Mouse (Mus musculus): Measurements from ENCODE around the gene Hcst. TPM values are rescaled to one million over a fixed set of nuclear protein-coding genes. Genes with fewer than 3 reads are reported as not detected.

The Hcst gene
- 1.6 and 2.1 TPM in 2 replicates for polyA plus RNA-seq (2014; fragmentation: Nextera tagmentation; extraction: Ambion mirVana)

- H3K27ac ChIP-seq (ENCODE audit: low read depth) = no peak within 1 kb of the TSS
- H3K4me3 ChIP-seq (ENCODE audit: low read depth, low read length) = no peak within 1 kb of the TSS
- no peak within 1 kb of the TSS for H3K4me2 ChIP-seq (ENCODE audit: low read length)
- WGBS = 72% methylated on average over 10 of the region's 10 CpGs
- no peaks in the 10 kb centered on the region for H3K27me3 ChIP-seq (replicated peaks; ENCODE audit: control insufficient read depth, insufficient read depth, low read length)
- peaks cover 8% of the 10 kb centered on the region; the same call in 1 of the 2 replicates for H3K36me3 ChIP-seq (ENCODE audit: control insufficient read depth, insufficient read depth, low read length)
- H3K9ac ChIP-seq (ENCODE audit: low read length) = no peak within 1 kb of the TSS
- H3K4me1 ChIP-seq (replicated peaks; ENCODE audit: control insufficient read depth, insufficient read depth, low read length) = no peaks in the 10 kb centered on the region; the same call in 1 of the 2 replicates
- no peak for ATAC-seq (replicated peaks; ENCODE audit: low FRiP score, low TSS enrichment, low read depth)
- peaks cover 4% of the 10 kb centered on the region; the same call in 1 of the 2 replicates for H3K9me3 ChIP-seq (ENCODE audit: control insufficient read depth, low read length)
- no peak for DNase-seq (ENCODE audit: low spot score)
Measured at GRCm38 (mm10) chr7:30419561-30420499, at the start of gene Hcst. Hcst (minus strand) TSS chr7:30419854.

- H3K27ac ChIP-seq (ENCODE audit: low read depth) = no peak overlapping the region
- WGBS = 12% methylated on average over 6 of the region's 6 CpGs
- H3K9me3 ChIP-seq (ENCODE audit: control insufficient read depth, low read length) = no peaks in the 10 kb centered on the region
- no peaks in the 10 kb centered on the region for H3K36me3 ChIP-seq (ENCODE audit: control insufficient read depth, insufficient read depth, low read length)
- DNase-seq (ENCODE audit: low spot score) = no peak
- no peak overlapping the region for H3K4me2 ChIP-seq (ENCODE audit: low read length)
- no peak for ATAC-seq (replicated peaks; ENCODE audit: low FRiP score, low TSS enrichment, low read depth)
- H3K9ac ChIP-seq (ENCODE audit: low read length) = no peak overlapping the region
- no peak overlapping the region for H3K4me3 ChIP-seq (ENCODE audit: low read depth, low read length)
- no peaks in the 10 kb centered on the region for H3K4me1 ChIP-seq (replicated peaks; ENCODE audit: control insufficient read depth, insufficient read depth, low read length)
- peaks cover 87% of the 10 kb centered on the region for H3K27me3 ChIP-seq (replicated peaks; ENCODE audit: control insufficient read depth, insufficient read depth, low read length)
Measured at GRCm38 (mm10) chr7:30464816-30465300, 45.2 kb upstream of the Hcst start.

- Histone ChIP-seq H3K27me3 (replicated peaks; ENCODE audit: control insufficient read depth, insufficient read depth, low read length) (peaks cover 96% of the 10 kb centered on the region), H3K9ac (ENCODE audit: low read length) (no peak overlapping the region), H3K9me3 (ENCODE audit: control insufficient read depth, low read length) (no peaks in the 10 kb centered on the region), H3K4me2 (ENCODE audit: low read length) (no peak overlapping the region), H3K4me1 (replicated peaks; ENCODE audit: control insufficient read depth, insufficient read depth, low read length) (no peaks in the 10 kb centered on the region), H3K27ac (ENCODE audit: low read depth) (no peak overlapping the region), H3K36me3 (ENCODE audit: control insufficient read depth, insufficient read depth, low read length) (no peaks in the 10 kb centered on the region), H3K4me3 (ENCODE audit: low read depth, low read length) (no peak overlapping the region)
- no peak for DNase-seq (ENCODE audit: low spot score)
- no peak for ATAC-seq (replicated peaks; ENCODE audit: low FRiP score, low TSS enrichment, low read depth)
- WGBS = 26% methylated on average over 4 of the region's 4 CpGs
Measured at GRCm38 (mm10) chr7:30463996-30464395, 44.3 kb upstream of the Hcst start.

- H3K36me3 ChIP-seq (ENCODE audit: control insufficient read depth, insufficient read depth, low read length) = no peaks in the 10 kb centered on the region
- no peak overlapping the region for H3K9ac ChIP-seq (ENCODE audit: low read length)
- no peaks in the 10 kb centered on the region for H3K4me1 ChIP-seq (replicated peaks; ENCODE audit: control insufficient read depth, insufficient read depth, low read length)
- DNase-seq (ENCODE audit: low spot score) = no peak
- no peak for ATAC-seq (replicated peaks; ENCODE audit: low FRiP score, low TSS enrichment, low read depth)
- peaks cover 98% of the 10 kb centered on the region for H3K27me3 ChIP-seq (replicated peaks; ENCODE audit: control insufficient read depth, insufficient read depth, low read length)
- 30% methylated on average over 7 of the region's 7 CpGs for WGBS
- H3K27ac ChIP-seq (ENCODE audit: low read depth) = no peak overlapping the region
- H3K9me3 ChIP-seq (ENCODE audit: control insufficient read depth, low read length) = no peaks in the 10 kb centered on the region
- no peak overlapping the region for H3K4me3 ChIP-seq (ENCODE audit: low read depth, low read length)
- no peak overlapping the region for H3K4me2 ChIP-seq (ENCODE audit: low read length)
Measured at GRCm38 (mm10) chr7:30463568-30463967, 43.9 kb upstream of the Hcst start.

- 40% methylated on average over 6 of the region's 6 CpGs for WGBS
- H3K4me3 ChIP-seq (ENCODE audit: low read depth, low read length) = no peak overlapping the region
- no peaks in the 10 kb centered on the region for H3K36me3 ChIP-seq (ENCODE audit: control insufficient read depth, insufficient read depth, low read length)
- ATAC-seq (replicated peaks; ENCODE audit: low FRiP score, low TSS enrichment, low read depth) (no peak), DNase-seq (ENCODE audit: low spot score) (no peak)
- no peak overlapping the region for H3K27ac ChIP-seq (ENCODE audit: low read depth)
- H3K9ac ChIP-seq (ENCODE audit: low read length) = no peak overlapping the region
- H3K9me3 ChIP-seq (ENCODE audit: control insufficient read depth, low read length) = no peaks in the 10 kb centered on the region
- peaks cover 98% of the 10 kb centered on the region for H3K27me3 ChIP-seq (replicated peaks; ENCODE audit: control insufficient read depth, insufficient read depth, low read length)
- H3K4me2 ChIP-seq (ENCODE audit: low read length) = no peak overlapping the region
- H3K4me1 ChIP-seq (replicated peaks; ENCODE audit: control insufficient read depth, insufficient read depth, low read length) = 0 out of 2 replicates have a peak, but pooled peaks cover 5% of the 10 kb centered on the region
Measured at GRCm38 (mm10) chr7:30459484-30459883, 39.8 kb upstream of the Hcst start.

GRCm38 (mm10) chr7:30457629-30458330 lies 38.1 kb upstream of the Hcst start, which contains the start of the genes Kirrel2 and Nphs1:
Kirrel2 (minus strand) TSS chr7:30457690.
Nphs1 (plus strand) TSS chr7:30458315.
- DNase-seq (ENCODE audit: low spot score) = no peak
- 4% methylated on average over 16 of the region's 16 CpGs for WGBS
- no peak for ATAC-seq (replicated peaks; ENCODE audit: low FRiP score, low TSS enrichment, low read depth)
- no peaks in the 10 kb centered on the region for H3K9me3 ChIP-seq (ENCODE audit: control insufficient read depth, low read length)
- no peaks in the 10 kb centered on the region for H3K36me3 ChIP-seq (ENCODE audit: control insufficient read depth, insufficient read depth, low read length)
- no peak within 1 kb of the TSS for H3K27ac ChIP-seq (ENCODE audit: low read depth)
- 0 out of 2 replicates have a peak, but pooled peaks cover 5% of the 10 kb centered on the region for H3K4me1 ChIP-seq (replicated peaks; ENCODE audit: control insufficient read depth, insufficient read depth, low read length)
- H3K9ac ChIP-seq (ENCODE audit: low read length) = no peak within 1 kb of the TSS
- peaks cover 98% of the 10 kb centered on the region for H3K27me3 ChIP-seq (replicated peaks; ENCODE audit: control insufficient read depth, insufficient read depth, low read length)
- peak within 1 kb of the TSS; percentile 21 for H3K4me3 ChIP-seq (ENCODE audit: low read depth, low read length)
- H3K4me2 ChIP-seq (ENCODE audit: low read length) = peak within 1 kb of the TSS; percentile 39

GRCm38 (mm10) chr7:30456911-30457628 lies 37.4 kb upstream of the Hcst start:
- no peaks in the 10 kb centered on the region for H3K9me3 ChIP-seq (ENCODE audit: control insufficient read depth, low read length)
- H3K4me2 ChIP-seq (ENCODE audit: low read length) = peak overlapping the region; percentile 39
- DNase-seq (ENCODE audit: low spot score) = no peak
- H3K36me3 ChIP-seq (ENCODE audit: control insufficient read depth, insufficient read depth, low read length) = no peaks in the 10 kb centered on the region
- H3K4me3 ChIP-seq (ENCODE audit: low read depth, low read length) = peak overlapping the region; percentile 21
- no peak overlapping the region for H3K9ac ChIP-seq (ENCODE audit: low read length)
- peaks cover 100% of the 10 kb centered on the region for H3K27me3 ChIP-seq (replicated peaks; ENCODE audit: control insufficient read depth, insufficient read depth, low read length)
- 0 out of 2 replicates have a peak, but pooled peaks cover 5% of the 10 kb centered on the region for H3K4me1 ChIP-seq (replicated peaks; ENCODE audit: control insufficient read depth, insufficient read depth, low read length)
- ATAC-seq (replicated peaks; ENCODE audit: low FRiP score, low TSS enrichment, low read depth) = no peak
- 2% methylated on average over 31 of the region's 31 CpGs for WGBS
- H3K27ac ChIP-seq (ENCODE audit: low read depth) = no peak overlapping the region

- H3K27ac ChIP-seq (ENCODE audit: low read depth) = no peak overlapping the region
- ATAC-seq (replicated peaks; ENCODE audit: low FRiP score, low TSS enrichment, low read depth) = no peak
- no peaks in the 10 kb centered on the region for H3K36me3 ChIP-seq (ENCODE audit: control insufficient read depth, insufficient read depth, low read length)
- H3K9ac ChIP-seq (ENCODE audit: low read length) = no peak overlapping the region
- 0 out of 2 replicates have a peak, but pooled peaks cover 5% of the 10 kb centered on the region for H3K4me1 ChIP-seq (replicated peaks; ENCODE audit: control insufficient read depth, insufficient read depth, low read length)
- no peak overlapping the region for H3K4me3 ChIP-seq (ENCODE audit: low read depth, low read length)
- WGBS = 1% methylated on average over 9 of the region's 9 CpGs
- H3K9me3 ChIP-seq (ENCODE audit: control insufficient read depth, low read length) = no peaks in the 10 kb centered on the region
- no peak for DNase-seq (ENCODE audit: low spot score)
- H3K4me2 ChIP-seq (ENCODE audit: low read length) = peak overlapping the region; percentile 39; the same call in 1 of the 2 replicates
- H3K27me3 ChIP-seq (replicated peaks; ENCODE audit: control insufficient read depth, insufficient read depth, low read length) = peaks cover 95% of the 10 kb centered on the region
Measured at GRCm38 (mm10) chr7:30456487-30456886, 36.8 kb upstream of the Hcst start.
